Mouse (Mus musculus) adrenal gland, postnatal 25 days (tissue): Measurements from ENCODE around the gene Lpo. TPM values are rescaled to one million over a fixed set of nuclear protein-coding genes. Genes with fewer than 3 reads are reported as not detected.

ENCODE experiments used
- DNase-seq: peaks from one replicate; pipeline ENCODE4 v3.0.0; 2021; ENCODE audit warnings: mixed read lengths
- microRNA-seq, 2 experiments: library from miRNA; unstranded; fragments of <30 nt; microRNA quantifications; one replicate each; pipeline ENCODE4 v1.2.0; 2021
- total RNA-seq: library from RNA; stranded (reverse); gene quantifications from 2 replicates; pipeline ENCODE4 v1.2.3, GENCODE M21; 2021

Lpo gene
- total RNA-seq, 1 experiment from 2014 or later: not detected

GRCm38 (mm10) chr11:87758161-87758911 lies 69.8 kb downstream of the Lpo start:
- no peak for DNase-seq

- no peak for DNase-seq
Measured at GRCm38 (mm10) chr11:87757001-87757954, 70.8 kb downstream of the Lpo start.

Small RNA genes within 50 kb of the gene (microRNA-seq; reads per million reads assigned to microRNA genes)
- gene Mir142 (0 reads per million in 2 experiments), gene Mir142b (0 reads per million in 2 experiments)

Other genes starting within 250 kb of the Lpo start
- gene Mtmr4, start 236.1 kb downstream of the Lpo start, total RNA-seq: 25.3 and 33.2 TPM in 2 replicates
- 0.09 and 0.24 TPM in 2 replicates for gene Hsf5, start 211.1 kb downstream of the Lpo start, total RNA-seq
- gene Rnf43, start 165.6 kb downstream of the Lpo start, total RNA-seq: 5.5 and 6.1 TPM in 2 replicates
- 59.0 and 84.6 TPM in 2 replicates for gene Supt4a, start 90.7 kb downstream of the Lpo start, total RNA-seq
- 7.4 and 9.4 TPM in 2 replicates for gene Tspoap1, start 67.7 kb downstream of the Lpo start, total RNA-seq
- not detected in 2 replicates for gene Mpo, start 34.7 kb downstream of the Lpo start, total RNA-seq
- gene Mks1, start 24.9 kb upstream of the Lpo start, total RNA-seq: 12.1 and 15.6 TPM in 2 replicates
- not detected in 2 replicates for gene Epx, start 47.2 kb upstream of the Lpo start, total RNA-seq
- gene Olfr462, start 64.0 kb upstream of the Lpo start, total RNA-seq: not detected in 2 replicates
- gene Olfr463, start 69.1 kb upstream of the Lpo start, total RNA-seq: not detected in 2 replicates
- not detected in 2 replicates for gene Olfr464, start 92.7 kb upstream of the Lpo start, total RNA-seq
- gene Dynll2, start 159.2 kb upstream of the Lpo start, total RNA-seq: 213 TPM in 2 replicates
- 226 and 298 TPM in 2 replicates for gene Srsf1, start 219.1 kb upstream of the Lpo start, total RNA-seq
- gene Vezf1, start 240.0 kb upstream of the Lpo start, total RNA-seq: 45.8 and 51.8 TPM in 2 replicates